Mouse (Mus musculus): ENCODE measurements around the gene Blvrb.

GRCm38 (mm10) chr7:27508648-27509005 is 60.8 kb downstream of the Blvrb start:
- peak; percentile 44; the same call in 1 of the 2 replicates for TF ChIP-seq EP300 (IDR thresholded peaks at IDR 0.05; ENCODE audit: low read depth)
- TF ChIP-seq CTCF (IDR thresholded peaks at IDR 0.05; ENCODE audit: low read depth) = peak; percentile 94
